Mouse (Mus musculus) myocyte (in vitro differentiated cells): ENCODE results near the gene Gm11273. TPM values are rescaled to one million over a fixed set of nuclear protein-coding genes. Genes with fewer than 3 reads are reported as not detected.
A peak's percentile ranks its signal among the peaks of the same experiment; 100 is the strongest.
"Not testable (repeated sequence)": the region's sequence is repeated elsewhere in the genome, so short reads cannot be mapped to it uniquely, and the experiment has no call there.

ENCODE experiments used
- H3K27me3 ChIP-seq: one replicate; pipeline ENCODE4 v1.6.1; 2011; ENCODE audit not compliant: control insufficient read depth, insufficient read depth, insufficient read length
- H3K36me3 ChIP-seq: one replicate; pipeline ENCODE4 v1.6.1; 2011; ENCODE audit not compliant: control insufficient read depth, insufficient read depth
- H3K4me2 ChIP-seq: one replicate; pipeline ENCODE4 v1.6.1; 2011; ENCODE audit warnings: low read depth, control low read depth
- H3K4me3 ChIP-seq: one replicate; pipeline ENCODE4 v1.5.1; 2011; ENCODE audit warnings: mild to moderate bottlenecking, control low read depth, moderate library complexity
- H3K79me2 ChIP-seq: one replicate; pipeline ENCODE4 v1.6.1; 2011; ENCODE audit not compliant: control insufficient read depth, insufficient read depth
- H3ac ChIP-seq: one replicate; pipeline ENCODE4 v1.6.1; 2011; ENCODE audit not compliant: control insufficient read depth, insufficient read length
- CEBPB ChIP-seq: IDR thresholded peaks from 2 replicates; pipeline ENCODE4 v1.6.1; 2011; ENCODE audit warnings: mild to moderate bottlenecking, moderate library complexity; ENCODE audit not compliant: poor library complexity, insufficient read depth, severe bottlenecking
- E2F4 ChIP-seq: IDR thresholded peaks from one replicate; pipeline ENCODE4 v1.6.1; 2011; ENCODE audit warnings: mild to moderate bottlenecking, control low read depth, moderate library complexity; ENCODE audit not compliant: insufficient read depth
- MAX ChIP-seq: IDR thresholded peaks from one replicate; pipeline ENCODE4 v1.6.1; 2011; ENCODE audit warnings: low read depth, mild to moderate bottlenecking, control low read depth
- MYOD1 ChIP-seq, 3 experiments: IDR thresholded peaks; one replicate each; pipeline ENCODE4 v1.6.1; 2011; ENCODE audit warnings: control low read depth in 2 of 3, low read depth in 2 of 3, mild to moderate bottlenecking in 2 of 3, moderate library complexity in 1 of 3; ENCODE audit not compliant: insufficient read length in 2 of 3, control insufficient read depth in 1 of 3
- MYOG ChIP-seq, 3 experiments: IDR thresholded peaks; one replicate each; pipeline ENCODE4 v1.6.1; 2011; ENCODE audit warnings: control low read depth in 2 of 3, low read depth in 2 of 3, mild to moderate bottlenecking in 2 of 3; ENCODE audit not compliant: insufficient read length in 2 of 3, control insufficient read depth in 1 of 3, insufficient read depth in 1 of 3
- POLR2A ChIP-seq: IDR thresholded peaks from one replicate; pipeline ENCODE4 v1.6.1; 2011; ENCODE audit warnings: low read depth, mild to moderate bottlenecking, control low read depth, moderate library complexity; ENCODE audit not compliant: insufficient read length
- POLR2AphosphoS2 ChIP-seq: IDR thresholded peaks from one replicate; pipeline ENCODE4 v1.6.1; 2011; ENCODE audit warnings: low read depth, control low read depth; ENCODE audit not compliant: insufficient read length
- REST ChIP-seq: IDR thresholded peaks from one replicate; pipeline ENCODE4 v1.6.1; 2011; ENCODE audit warnings: mild to moderate bottlenecking, control low read depth, moderate library complexity; ENCODE audit not compliant: insufficient read depth, insufficient read length
- SRF ChIP-seq: IDR thresholded peaks from one replicate; pipeline ENCODE4 v1.6.1; 2011; ENCODE audit warnings: low read depth; ENCODE audit not compliant: control insufficient read depth, insufficient read length
- TCF12 ChIP-seq: IDR thresholded peaks from one replicate; pipeline ENCODE4 v1.6.1; 2011; ENCODE audit warnings: mild to moderate bottlenecking, control low read depth; ENCODE audit not compliant: poor library complexity, insufficient read depth, severe bottlenecking
- TCF3 ChIP-seq: IDR thresholded peaks from one replicate; pipeline ENCODE4 v1.6.1; 2011; ENCODE audit warnings: low read depth, control low read depth; ENCODE audit not compliant: insufficient read length
- USF1 ChIP-seq: IDR thresholded peaks from one replicate; pipeline ENCODE4 v1.6.1; 2011; ENCODE audit warnings: low read depth, mild to moderate bottlenecking, control low read depth, moderate library complexity
- polyA plus RNA-seq: library from polyadenylated mRNA; unstranded; fragments of >200 nt; fragmentation: generic; extraction: Trizol; gene quantifications from one replicate; pipeline ENCODE4 v1.2.1, GENCODE M21; 2012; ENCODE audit warnings: missing spikeins

The Gm11273 gene
- polyA plus RNA-seq, 1 experiment, result 29.0 TPM

DNA sequence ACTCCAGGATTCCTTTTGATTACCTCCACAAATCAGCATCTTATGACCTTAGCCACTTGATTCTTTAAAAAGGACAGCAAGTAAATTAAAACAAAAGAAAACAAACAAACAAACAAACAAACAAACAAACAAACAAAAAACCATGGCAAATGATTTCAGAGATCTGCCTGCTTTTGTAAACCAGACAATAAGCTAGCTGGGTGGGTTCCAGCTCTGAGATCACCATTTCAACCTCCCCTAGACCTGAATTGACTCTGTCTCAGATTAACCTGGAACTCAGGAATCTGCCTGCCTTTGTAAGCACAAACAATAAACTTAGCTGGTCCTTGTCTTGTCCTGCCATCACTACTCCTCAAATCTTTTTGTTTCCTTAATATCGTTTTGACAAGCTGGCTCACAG is 14.3 kb downstream of the Gm11273 start:
- no peaks in the 10 kb centered on the region for H3K36me3 ChIP-seq
- no peak overlapping the region for H3ac ChIP-seq
- no peaks in the 10 kb centered on the region for H3K79me2 ChIP-seq
- H3K4me3 ChIP-seq, result no peak overlapping the region
- no peak for TF ChIP-seq POLR2A
- no peak for TF ChIP-seq MYOG (IDR thresholded peaks at IDR 0.05; ENCODE audit: control insufficient read depth in 1 of 3, insufficient read depth in 1 of 3, insufficient read length in 2 of 3, low read depth in 2 of 3)
- TF ChIP-seq USF1, result no peak
- TF ChIP-seq TCF3, result no peak
- no peaks in the 10 kb centered on the region for H3K27me3 ChIP-seq
- H3K4me2 ChIP-seq, result no peak overlapping the region

DNA sequence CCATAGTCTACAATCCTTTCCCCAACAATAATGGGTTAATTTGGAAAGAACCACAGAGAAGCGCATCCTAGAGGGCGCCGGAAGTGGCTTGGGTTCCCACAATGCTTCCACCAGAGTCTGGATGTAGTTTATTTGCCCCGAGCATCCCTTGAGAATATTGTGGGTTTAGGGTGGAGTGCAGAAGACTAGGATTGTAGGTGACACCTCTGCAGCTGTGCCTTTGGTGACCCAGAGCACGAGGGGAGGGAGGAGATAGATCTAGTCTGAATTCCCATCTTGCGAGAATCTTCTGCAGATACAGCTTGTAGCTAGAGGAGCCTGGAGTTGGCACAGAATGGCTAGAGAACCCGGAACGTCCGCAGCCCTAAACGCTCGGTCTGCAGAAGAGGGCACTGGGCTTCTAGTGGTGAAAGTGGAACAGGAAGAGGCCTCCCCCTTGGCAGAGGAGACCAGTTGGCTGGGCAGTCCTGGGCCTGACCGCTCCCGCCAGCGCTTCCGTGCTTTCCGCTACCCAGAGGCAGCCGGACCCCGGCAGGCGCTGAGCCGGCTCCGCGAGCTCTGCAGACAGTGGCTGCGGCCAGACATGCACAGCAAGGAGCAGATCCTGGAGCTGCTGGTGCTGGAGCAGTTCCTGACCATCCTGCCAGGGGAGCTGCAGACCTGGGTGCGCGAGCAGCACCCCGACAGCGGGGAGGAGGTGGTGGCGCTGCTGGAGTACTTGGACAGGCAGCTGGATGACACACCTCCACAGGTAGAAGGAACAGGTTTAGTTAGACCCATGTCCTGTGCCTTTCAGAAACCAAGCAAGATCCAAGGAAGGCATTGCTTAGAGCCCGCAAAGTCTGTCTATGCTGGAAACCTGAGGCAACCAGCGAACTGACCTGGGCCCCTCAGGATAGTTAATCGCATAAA is 22.2 kb downstream of the Gm11273 start, which contains the start of the genes Zkscan4 and Gm10065:
Gene Zkscan4, plus strand, starts transcription at position 149 of the 912 bp plus-strand sequence.
Gene Gm10065, minus strand, starts transcription at position 683 of the 912 bp plus-strand sequence.
- not testable (repeated sequence) for H3ac ChIP-seq, H3K79me2 ChIP-seq, H3K4me3 ChIP-seq, H3K36me3 ChIP-seq, H3K4me2 ChIP-seq, H3K27me3 ChIP-seq

DNA sequence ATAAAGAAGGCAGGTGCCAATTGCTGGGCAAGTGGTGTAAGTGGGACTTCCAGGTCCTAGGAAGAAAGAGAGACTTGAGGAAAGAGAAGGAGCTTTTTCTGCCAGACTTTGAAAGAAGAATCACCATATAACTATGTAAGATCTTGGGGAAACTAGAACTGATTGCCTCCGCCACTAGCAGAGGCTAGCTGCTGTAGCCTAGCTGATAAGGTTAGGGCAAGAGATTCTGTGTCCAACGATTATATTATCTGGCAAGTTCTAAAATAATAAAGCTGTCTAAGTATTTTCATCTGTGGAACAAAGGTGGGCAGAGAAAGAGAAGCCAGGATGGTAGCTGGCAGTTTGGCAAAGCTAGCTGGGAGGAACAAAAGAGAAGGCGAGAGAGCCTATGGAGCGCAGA is 28.8 kb downstream of the Gm11273 start:
- no peak overlapping the region for H3ac ChIP-seq
- no peaks in the 10 kb centered on the region for H3K36me3 ChIP-seq
- peaks cover 8% of the 10 kb centered on the region for H3K27me3 ChIP-seq
- H3K4me2 ChIP-seq, result no peak overlapping the region
- TF ChIP-seq POLR2AphosphoS2, result no peak
- TF ChIP-seq TCF3, result no peak
- no peak for TF ChIP-seq MYOD1 (IDR thresholded peaks at IDR 0.05; ENCODE audit: control insufficient read depth in 1 of 3, insufficient read length in 2 of 3, low read depth in 2 of 3)
- TF ChIP-seq CEBPB, result no peak
- no peak for TF ChIP-seq REST
- no peak for TF ChIP-seq MYOG (IDR thresholded peaks at IDR 0.05; ENCODE audit: control insufficient read depth in 1 of 3, insufficient read depth in 1 of 3, insufficient read length in 2 of 3, low read depth in 2 of 3)
- no peak for TF ChIP-seq USF1
- TF ChIP-seq POLR2A, result no peak
- TF ChIP-seq TCF12, result no peak
- no peak for TF ChIP-seq SRF
- no peak for TF ChIP-seq E2F4
- no peak for TF ChIP-seq MAX
- no peak overlapping the region for H3K4me3 ChIP-seq
- no peaks in the 10 kb centered on the region for H3K79me2 ChIP-seq

DNA sequence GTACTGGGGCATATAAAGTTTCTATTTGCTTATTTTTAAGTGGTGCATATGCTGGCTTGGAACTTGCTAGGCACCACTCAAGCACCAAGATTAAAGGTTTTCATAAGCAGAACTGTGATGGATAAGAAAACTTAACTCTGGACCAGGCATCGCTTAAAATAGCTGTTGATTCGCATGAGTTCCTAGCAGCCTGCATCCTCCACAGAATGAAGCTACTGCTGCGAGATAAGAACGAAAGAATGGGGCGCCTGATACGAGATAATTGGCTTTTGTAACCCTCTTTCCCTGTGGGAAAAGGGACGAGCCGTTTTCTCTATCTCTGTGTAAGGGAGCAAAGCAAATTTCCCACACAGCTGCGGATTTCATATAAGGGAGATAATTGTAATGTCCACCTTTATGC is 32.1 kb downstream of the Gm11273 start:
- TF ChIP-seq SRF (no peak), E2F4 (no peak), USF1 (no peak), MYOG (IDR thresholded peaks at IDR 0.05; ENCODE audit: control insufficient read depth in 1 of 3, insufficient read depth in 1 of 3, insufficient read length in 2 of 3, low read depth in 2 of 3) (no peak), REST (no peak), TCF12 (no peak), MYOD1 (IDR thresholded peaks at IDR 0.05; ENCODE audit: control insufficient read depth in 1 of 3, insufficient read length in 2 of 3, low read depth in 2 of 3) (no peak), TCF3 (no peak), CEBPB (no peak), POLR2A (no peak), MAX (no peak), POLR2AphosphoS2 (no peak)
- no peak overlapping the region for H3K4me2 ChIP-seq
- no peak overlapping the region for H3K4me3 ChIP-seq
- no peaks in the 10 kb centered on the region for H3K36me3 ChIP-seq
- peaks cover 8% of the 10 kb centered on the region for H3K27me3 ChIP-seq
- no peak overlapping the region for H3ac ChIP-seq
- H3K79me2 ChIP-seq, result no peaks in the 10 kb centered on the region

DNA sequence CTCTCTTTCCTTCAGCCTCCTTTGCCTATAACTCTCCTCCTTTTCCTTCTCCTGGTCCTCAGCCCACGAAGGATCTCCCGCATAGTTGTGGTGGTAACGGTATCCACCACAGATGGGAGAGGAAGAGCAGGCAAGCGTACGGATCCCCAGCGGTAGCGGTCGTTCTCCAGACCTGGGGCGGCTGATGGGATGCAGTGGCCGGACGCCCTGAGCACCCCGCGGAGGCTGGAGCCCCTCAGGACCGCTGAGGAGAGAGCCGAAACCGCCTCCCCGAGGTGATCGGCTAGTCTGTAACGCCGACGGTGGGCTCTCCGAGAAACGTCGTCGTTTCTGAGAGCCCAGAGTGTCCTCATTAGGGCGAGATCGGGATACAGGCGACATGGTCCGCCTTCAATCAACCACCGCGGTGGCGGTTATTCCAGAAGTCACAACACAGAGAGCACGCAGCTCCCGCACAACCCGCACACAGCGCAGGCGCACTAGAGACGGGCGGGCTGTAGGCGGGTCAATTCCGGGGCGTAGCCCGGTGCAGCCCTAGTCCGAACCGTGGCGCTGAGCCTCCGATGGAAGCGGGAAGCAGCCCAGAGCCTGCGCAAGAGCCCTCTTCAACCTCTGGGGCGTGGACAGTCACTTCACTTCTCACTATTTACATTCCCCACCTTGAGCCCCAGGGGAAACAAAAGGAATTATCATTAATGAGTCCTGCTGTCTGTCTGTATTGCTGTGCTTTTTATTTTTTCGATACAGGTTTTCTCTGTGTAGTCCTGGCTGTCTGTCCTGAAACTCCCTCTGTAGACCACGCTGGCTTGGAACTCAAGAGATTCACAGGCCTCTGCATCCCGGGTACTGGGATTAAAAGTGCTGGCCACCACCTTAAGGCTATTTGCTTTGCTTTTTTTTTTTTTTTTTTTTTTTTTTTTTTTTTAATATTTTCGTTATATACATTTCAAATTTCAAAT is 32.9 kb downstream of the Gm11273 start, which contains the start of gene Nkapl:
Gene Nkapl, minus strand, starts transcription at position 449 of the 959 bp plus-strand sequence.
- H3ac ChIP-seq, result no peak within 1 kb of the TSS
- H3K4me3 ChIP-seq, result no peak within 1 kb of the TSS
- no peaks in the 10 kb centered on the region for H3K79me2 ChIP-seq
- H3K4me2 ChIP-seq, result peak within 1 kb of the TSS; percentile 24
- H3K36me3 ChIP-seq, result no peaks in the 10 kb centered on the region
- TF ChIP-seq E2F4, result no peak
- TF ChIP-seq USF1, result no peak
- TF ChIP-seq MYOD1 (IDR thresholded peaks at IDR 0.05; ENCODE audit: control insufficient read depth in 1 of 3, insufficient read length in 2 of 3, low read depth in 2 of 3), result no peak
- TF ChIP-seq POLR2AphosphoS2, result no peak
- no peak for TF ChIP-seq POLR2A
- no peak for TF ChIP-seq REST
- TF ChIP-seq TCF3, result no peak
- TF ChIP-seq SRF, result no peak
- TF ChIP-seq CEBPB, result no peak
- no peak for TF ChIP-seq MYOG (IDR thresholded peaks at IDR 0.05; ENCODE audit: control insufficient read depth in 1 of 3, insufficient read depth in 1 of 3, insufficient read length in 2 of 3, low read depth in 2 of 3)
- TF ChIP-seq TCF12, result no peak
- H3K27me3 ChIP-seq, result peaks cover 8% of the 10 kb centered on the region
